Mouse (Mus musculus) lung, adult 2 months (tissue): ENCODE results near the gene Osgep.

Source experiments
- CTCF ChIP-seq: fragments of 200-500 bp; IDR thresholded peaks from 2 replicates; pipeline ENCODE4 v1.5.1; 2011; ENCODE audit warnings: mild to moderate bottlenecking, low read length, control low read depth; ENCODE audit not compliant: insufficient read depth
- POLR2A ChIP-seq: fragments of 200-500 bp; IDR thresholded peaks from 2 replicates; pipeline ENCODE4 v1.6.1; 2011; ENCODE audit warnings: low read depth, mild to moderate bottlenecking, control low read depth, low read length, borderline replicate concordance; ENCODE audit errors: extremely low read depth

- no peak for TF ChIP-seq CTCF
- no peak for TF ChIP-seq POLR2A
Observed at GRCm38 (mm10) chr14:50891621-50892020, 33.1 kb downstream of the Osgep start.
